Mouse (Mus musculus) forebrain, embryonic 14.5 days (tissue): ENCODE measurements around the gene C1ql4. TPM values are rescaled to one million over a fixed set of nuclear protein-coding genes. Genes with fewer than 3 reads are reported as not detected.

Experiments used
- ATAC-seq: fragments of 200-750 bp; cut with Nextera tagmentation; 2 replicates; pipeline ENCODE4 v1.8.0; 2017; ENCODE audit warnings: mild to moderate bottlenecking, moderate library complexity
- DNase-seq: peaks from one replicate; pipeline ENCODE4 v3.0.0-alpha.2; 2015; ENCODE audit warnings: low spot score
- H3K27ac ChIP-seq: fragments of 300-500 bp; sonication (generic); 2 replicates; pipeline ENCODE4 v1.5.1; 2014; ENCODE audit warnings: low read depth, mild to moderate bottlenecking, control low read depth, low read length, moderate library complexity
- H3K27me3 ChIP-seq: fragments of 300-500 bp; sonication (generic); replicated peaks from 2 replicates; pipeline ENCODE4 v1.6.1; 2014; ENCODE audit warnings: low read length, control low read depth, mixed read lengths; ENCODE audit not compliant: control insufficient read depth, insufficient read depth
- H3K36me3 ChIP-seq: fragments of 300-500 bp; sonication (generic); 2 replicates; pipeline ENCODE4 v1.6.1; 2014; ENCODE audit warnings: low read length, control low read depth; ENCODE audit not compliant: control insufficient read depth, insufficient read depth
- H3K4me1 ChIP-seq: fragments of 300-500 bp; sonication (generic); 2 replicates; pipeline ENCODE4 v1.6.1; 2014; ENCODE audit warnings: antibody characterized with exemption, low read length, control low read depth; ENCODE audit not compliant: control insufficient read depth, insufficient read depth
- H3K4me2 ChIP-seq: fragments of 300-500 bp; sonication (generic); 2 replicates; pipeline ENCODE4 v1.6.1; 2014; ENCODE audit warnings: mild to moderate bottlenecking, control low read depth, low read length
- H3K4me3 ChIP-seq: fragments of 300-500 bp; sonication (generic); 2 replicates; pipeline ENCODE4 v1.5.1; 2014; ENCODE audit warnings: low read depth, low read length, control low read depth
- H3K9ac ChIP-seq: fragments of 300-500 bp; sonication (generic); 2 replicates; pipeline ENCODE4 v1.6.1; 2014; ENCODE audit warnings: mild to moderate bottlenecking, low read length, control low read depth, moderate library complexity
- H3K9me3 ChIP-seq: fragments of 300-500 bp; sonication (generic); replicated peaks from 2 replicates; pipeline ENCODE4 v1.6.1; 2016; ENCODE audit warnings: low read length, control low read depth, mixed read lengths; ENCODE audit not compliant: control insufficient read depth
- WGBS: fragments of 180-500 bp; shearing (Covaris S2); extraction: QIAGEN DNeasy Blood & Tissue Kit; methylation state at CpG from one replicate; pipeline ENCODE4 v1.1.7; 2014; 5-methylcytosine and 5-hydroxymethylcytosine counted together
- polyA plus RNA-seq: library from polyadenylated mRNA; unstranded; fragments of >200 nt; fragmentation: Nextera tagmentation; extraction: Ambion mirVana; gene quantifications from 2 replicates; pipeline ENCODE4 v1.2.1, GENCODE M21; 2014

The C1ql4 gene
- not detected in 2 replicates for polyA plus RNA-seq

- ATAC-seq (no peak), DNase-seq (no peak)
- no peaks in the 10 kb centered on the region for H3K9me3 ChIP-seq
- H3K9ac ChIP-seq = peak within 1 kb of the TSS; percentile 5; the same call in 1 of the 2 replicates
- WGBS = 7% methylated on average over 57 of the region's 60 CpGs
- H3K36me3 ChIP-seq = peaks cover 5% of the 10 kb centered on the region; the same call in 1 of the 2 replicates
- H3K4me1 ChIP-seq = peaks cover 7% of the 10 kb centered on the region
- H3K4me3 ChIP-seq = peak within 1 kb of the TSS; percentile 19; the same call in 1 of the 2 replicates
- peaks cover 64% of the 10 kb centered on the region for H3K27me3 ChIP-seq
- H3K4me2 ChIP-seq = peak within 1 kb of the TSS; percentile 40
- H3K27ac ChIP-seq = no peak within 1 kb of the TSS
These were observed at the start of gene C1ql4 for GRCm38 (mm10) chr15:99087253-99088075. Gene C1ql4 (minus strand): TSS chr15:99087817.

- no peak overlapping the region for H3K4me3 ChIP-seq
- ATAC-seq (no peak), DNase-seq (peak; percentile 25)
- no peak overlapping the region for H3K27ac ChIP-seq
- 0 out of 2 replicates have a peak, but pooled peaks cover 3% of the 10 kb centered on the region for H3K36me3 ChIP-seq
- 0 out of 2 replicates have a peak overlapping the region, but pooled peaks have one; percentile 13 for H3K9ac ChIP-seq
- WGBS = 57% methylated on average over 22 of the region's 22 CpGs
- peaks cover 21% of the 10 kb centered on the region for H3K4me1 ChIP-seq
- H3K9me3 ChIP-seq = no peaks in the 10 kb centered on the region
- peak overlapping the region; percentile 7; the same call in 1 of the 2 replicates for H3K4me2 ChIP-seq
- no peaks in the 10 kb centered on the region for H3K27me3 ChIP-seq
These were observed 42.6 kb upstream of the C1ql4 start for GRCm38 (mm10) chr15:99129956-99130910.

GRCm38 (mm10) chr15:99129441-99129840 is 41.8 kb upstream of the C1ql4 start:
- WGBS = 28% methylated on average over 11 of the region's 11 CpGs
- Histone ChIP-seq H3K4me3 (no peak overlapping the region), H3K4me2 (peak overlapping the region; percentile 7; the same call in 1 of the 2 replicates), H3K9me3 (no peaks in the 10 kb centered on the region), H3K27ac (no peak overlapping the region), H3K4me1 (peaks cover 21% of the 10 kb centered on the region), H3K27me3 (no peaks in the 10 kb centered on the region), H3K9ac (0 out of 2 replicates have a peak overlapping the region, but pooled peaks have one; percentile 13), H3K36me3 (0 out of 2 replicates have a peak, but pooled peaks cover 3% of the 10 kb centered on the region)
- no peak for ATAC-seq
- no peak for DNase-seq

- Histone ChIP-seq H3K4me1 (peaks cover 21% of the 10 kb centered on the region), H3K9me3 (no peaks in the 10 kb centered on the region), H3K27ac (no peak overlapping the region), H3K4me2 (peak overlapping the region; percentile 73), H3K27me3 (no peaks in the 10 kb centered on the region), H3K9ac (peak overlapping the region; percentile 72), H3K4me3 (peak overlapping the region; percentile 55), H3K36me3 (0 out of 2 replicates have a peak, but pooled peaks cover 3% of the 10 kb centered on the region)
- no peak for ATAC-seq
- DNase-seq = no peak
- WGBS = 60% methylated on average over 6 of the region's 6 CpGs
These were observed 40.4 kb upstream of the C1ql4 start for GRCm38 (mm10) chr15:99127851-99128522.

DNA sequence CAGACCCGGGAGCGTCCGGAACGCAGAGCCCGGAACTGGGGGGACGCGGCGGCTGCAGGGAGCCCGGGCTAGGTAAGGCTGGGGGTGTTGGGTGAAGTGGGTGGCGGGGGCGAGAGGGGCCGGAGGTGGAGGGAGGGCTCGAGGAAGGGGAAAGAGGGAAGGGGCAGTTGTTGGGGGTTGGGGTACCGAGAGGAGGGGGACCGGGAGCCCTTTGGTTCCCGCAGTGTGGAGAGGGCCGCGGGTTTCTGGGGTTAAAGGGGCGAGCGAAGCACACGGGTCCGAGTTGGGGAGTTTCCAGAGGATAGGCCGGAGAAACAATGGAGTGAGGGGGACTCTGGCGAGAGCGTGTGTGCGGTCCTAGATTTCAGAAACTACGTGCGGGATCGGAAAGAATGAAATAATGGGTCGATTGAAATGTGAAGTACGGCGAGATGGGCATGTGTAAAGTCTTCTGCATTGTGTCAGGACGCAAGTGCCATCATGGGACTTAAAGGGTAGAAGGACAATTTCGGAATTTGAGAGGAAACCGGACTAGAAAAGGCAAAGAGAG is 39.3 kb upstream of the C1ql4 start:
- DNase-seq (peak; percentile 58), ATAC-seq (peak; percentile 33)
- Histone ChIP-seq H3K27ac (peak overlapping the region; percentile 94), H3K9ac (peak overlapping the region; percentile 72), H3K9me3 (no peaks in the 10 kb centered on the region), H3K4me2 (peak overlapping the region; percentile 73), H3K4me1 (peaks cover 21% of the 10 kb centered on the region), H3K27me3 (no peaks in the 10 kb centered on the region), H3K4me3 (peak overlapping the region; percentile 55), H3K36me3 (0 out of 2 replicates have a peak, but pooled peaks cover 3% of the 10 kb centered on the region)
- 0% methylated on average over 34 of the region's 35 CpGs for WGBS

- under 1% methylated on average over 84 of the region's 115 CpGs for WGBS
- H3K27ac ChIP-seq = peak overlapping the region; percentile 94
- H3K27me3 ChIP-seq = no peaks in the 10 kb centered on the region
These were observed 38.6 kb upstream of the C1ql4 start for GRCm38 (mm10) chr15:99126081-99126815.

GRCm38 (mm10) chr15:99125711-99126080 is 38.1 kb upstream of the C1ql4 start, which contains the start of gene Spats2:
Gene Spats2 (plus strand): TSS chr15:99125916.
- Histone ChIP-seq H3K4me3 (peak within 1 kb of the TSS; percentile 55), H3K9me3 (no peaks in the 10 kb centered on the region), H3K27me3 (no peaks in the 10 kb centered on the region), H3K9ac (peak within 1 kb of the TSS; percentile 72), H3K36me3 (no peaks in the 10 kb centered on the region), H3K4me2 (peak within 1 kb of the TSS; percentile 73), H3K27ac (peak within 1 kb of the TSS; percentile 94), H3K4me1 (peaks cover 21% of the 10 kb centered on the region)
- DNase-seq (no peak), ATAC-seq (no peak)
- WGBS = 3% methylated on average over 12 of the region's 12 CpGs

More at GRCm38 (mm10) chr15:99126081-99126815, 38.6 kb upstream of the C1ql4 start:
- Histone ChIP-seq H3K4me3 (peak overlapping the region; percentile 55), H3K9me3 (no peaks in the 10 kb centered on the region), H3K4me2 (peak overlapping the region; percentile 73), H3K36me3 (no peaks in the 10 kb centered on the region), H3K9ac (peak overlapping the region; percentile 72), H3K4me1 (peaks cover 21% of the 10 kb centered on the region)
- ATAC-seq (peak; percentile 91), DNase-seq (peak; percentile 95)
